Mouse (Mus musculus): Measurements from ENCODE around the gene Fam206a. TPM values are rescaled to one million over a fixed set of nuclear protein-coding genes. Genes with fewer than 3 reads are reported as not detected.

The Fam206a gene
- polyA plus RNA-seq, 1 experiment from 2014 or later = 9.7 TPM

DNA sequence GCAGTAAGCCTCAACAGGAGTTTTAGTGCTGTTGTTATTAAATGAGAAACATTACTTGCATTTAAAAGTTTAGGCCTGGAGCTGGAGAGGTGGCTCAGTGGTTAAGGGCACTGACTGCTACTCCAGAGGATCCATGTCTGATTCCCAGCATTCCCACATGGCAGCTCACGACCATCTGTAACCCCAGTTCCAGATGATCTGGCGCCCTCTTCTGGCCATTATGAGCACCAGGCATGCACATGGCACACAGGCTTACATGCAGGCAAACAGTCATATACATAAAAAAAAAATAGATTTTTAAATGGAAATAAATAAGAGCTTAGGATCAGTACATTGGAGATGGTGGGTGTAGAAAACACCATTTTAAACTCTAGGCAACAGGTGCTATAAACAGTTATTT is 41.8 kb downstream of the Fam206a start:
- DNase-seq (ENCODE audit: low spot score) = no peak

DNA sequence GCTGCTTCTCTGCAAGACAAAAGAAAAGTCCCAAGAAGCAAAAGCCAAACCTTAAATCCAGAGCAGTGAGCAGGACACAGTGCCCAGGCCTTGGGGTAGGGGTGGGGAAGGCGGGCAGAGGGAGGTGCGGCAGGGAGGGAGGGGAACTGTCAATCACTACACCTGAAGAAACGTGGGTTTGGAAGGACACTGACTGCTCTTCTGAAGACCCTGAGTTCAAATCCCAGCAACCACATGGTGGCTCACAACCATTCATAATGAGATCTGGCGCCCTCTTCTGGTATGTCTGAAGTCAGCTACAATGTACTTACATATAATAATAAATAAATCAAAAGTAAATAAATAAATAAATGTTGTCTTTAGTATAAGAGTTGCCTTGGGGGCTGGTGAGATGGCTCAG is 42.8 kb downstream of the Fam206a start:
- DNase-seq (ENCODE audit: low spot score) = no peak

DNA sequence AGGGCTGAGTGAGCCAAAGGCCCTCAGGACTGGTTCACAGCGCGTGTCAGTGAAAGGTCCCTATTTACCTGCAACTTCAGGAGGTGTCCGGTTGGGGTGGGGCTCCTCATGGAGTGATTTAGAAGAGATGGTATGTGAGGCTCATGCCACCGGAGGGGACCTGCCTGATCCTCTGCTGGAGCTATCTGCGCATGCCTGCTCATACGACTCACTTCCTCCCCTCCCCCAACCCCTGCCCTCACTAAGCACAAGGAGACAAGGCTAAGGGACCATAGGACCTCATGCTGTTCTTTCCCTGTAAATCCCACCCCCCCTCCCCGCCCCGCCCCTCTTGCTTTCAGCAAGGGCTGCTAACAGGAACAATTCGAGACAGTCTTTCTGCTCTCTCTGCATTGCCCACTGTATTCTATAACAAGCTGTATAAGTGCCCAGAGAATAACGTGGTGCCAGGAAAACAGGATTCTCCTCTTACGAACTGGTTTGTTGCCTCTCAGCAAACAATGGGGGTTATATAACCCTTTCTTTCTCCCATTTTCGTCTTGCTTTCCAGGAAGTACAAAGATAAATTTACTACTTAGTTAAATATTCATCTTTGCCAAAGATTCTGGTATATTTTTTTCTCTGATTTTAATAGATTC is 43.9 kb downstream of the Fam206a start:
- DNase-seq (ENCODE audit: low spot score) = no peak

DNA sequence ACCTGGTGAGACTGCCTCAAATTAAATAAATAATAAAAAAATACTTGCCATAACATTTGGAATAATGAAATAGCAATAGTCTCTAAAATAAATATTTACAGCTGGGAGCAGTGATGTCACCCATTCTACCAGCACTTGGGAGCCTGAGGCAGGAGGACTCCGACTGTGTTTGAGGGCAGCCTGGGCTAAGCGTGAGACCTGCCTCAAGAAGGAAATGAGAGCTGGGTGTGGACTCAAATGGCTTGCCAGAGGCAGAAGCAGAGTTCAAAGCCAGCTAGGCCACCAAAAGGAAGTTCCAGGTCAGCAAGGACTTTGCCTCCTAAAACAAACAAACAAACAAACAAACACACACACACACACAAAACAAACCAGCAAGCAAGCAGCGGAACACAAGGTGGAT is 45.3 kb downstream of the Fam206a start:
- no peak for DNase-seq (ENCODE audit: low spot score)

DNA sequence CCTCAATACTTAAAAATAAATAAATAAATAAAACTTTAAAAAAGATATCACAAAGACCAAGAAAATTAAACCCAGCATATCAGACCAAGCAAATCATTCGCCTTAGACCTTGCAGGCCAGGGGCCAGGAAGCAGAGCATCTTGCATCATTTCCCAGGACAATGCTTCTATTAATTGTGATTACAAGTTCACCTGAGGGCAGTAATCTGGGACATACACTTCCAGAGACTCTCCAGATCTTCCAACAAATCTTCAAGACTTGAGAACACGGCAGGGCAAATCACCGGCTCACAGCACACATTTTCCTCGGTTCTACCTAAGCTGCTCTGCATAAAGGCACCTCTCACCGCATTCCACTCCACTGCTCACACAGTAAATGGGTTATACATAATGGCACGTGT is 45.9 kb downstream of the Fam206a start:
- no peak for DNase-seq (ENCODE audit: low spot score)

DNA sequence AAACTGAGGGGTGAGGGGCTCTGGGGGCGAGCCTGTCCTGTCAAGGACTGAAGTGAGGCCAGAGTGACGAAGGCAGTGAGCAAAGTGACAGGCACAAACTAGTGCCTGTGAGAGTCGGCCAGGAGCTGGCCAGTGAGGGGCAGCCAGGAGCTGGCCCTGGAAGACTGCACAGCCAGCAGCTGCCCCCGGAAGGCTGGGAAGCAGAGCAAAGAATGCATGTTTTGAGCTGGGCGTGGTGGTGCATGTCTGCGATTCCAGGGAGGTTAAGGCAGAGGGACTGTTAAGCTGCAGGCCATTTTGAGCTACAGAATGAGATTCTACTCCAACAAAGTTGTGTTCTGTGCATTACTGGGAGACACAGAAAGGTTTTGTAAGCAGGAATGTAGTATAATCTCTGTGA is 48.6 kb downstream of the Fam206a start:
- no peak for DNase-seq (ENCODE audit: low spot score)

DNA sequence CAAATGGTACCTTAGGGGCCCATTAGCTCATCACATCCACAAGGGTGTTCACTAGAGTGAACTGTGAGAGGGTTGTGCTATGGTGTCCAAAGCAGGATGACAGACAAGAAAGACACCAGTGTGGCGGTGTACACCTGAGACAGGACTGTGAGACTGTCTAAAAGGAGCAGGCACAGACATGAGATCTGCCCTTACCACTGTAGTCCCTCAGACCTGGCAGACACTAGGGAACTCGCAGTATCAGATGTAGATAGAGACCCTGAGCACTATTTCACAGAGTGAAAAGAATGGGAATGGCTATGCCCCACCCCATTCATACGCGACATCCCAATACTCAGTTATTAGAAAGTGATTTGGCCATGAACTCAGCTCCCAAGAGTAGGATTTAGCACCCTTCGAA is 53.8 kb downstream of the Fam206a start:
- DNase-seq (ENCODE audit: low spot score) = no peak

DNA sequence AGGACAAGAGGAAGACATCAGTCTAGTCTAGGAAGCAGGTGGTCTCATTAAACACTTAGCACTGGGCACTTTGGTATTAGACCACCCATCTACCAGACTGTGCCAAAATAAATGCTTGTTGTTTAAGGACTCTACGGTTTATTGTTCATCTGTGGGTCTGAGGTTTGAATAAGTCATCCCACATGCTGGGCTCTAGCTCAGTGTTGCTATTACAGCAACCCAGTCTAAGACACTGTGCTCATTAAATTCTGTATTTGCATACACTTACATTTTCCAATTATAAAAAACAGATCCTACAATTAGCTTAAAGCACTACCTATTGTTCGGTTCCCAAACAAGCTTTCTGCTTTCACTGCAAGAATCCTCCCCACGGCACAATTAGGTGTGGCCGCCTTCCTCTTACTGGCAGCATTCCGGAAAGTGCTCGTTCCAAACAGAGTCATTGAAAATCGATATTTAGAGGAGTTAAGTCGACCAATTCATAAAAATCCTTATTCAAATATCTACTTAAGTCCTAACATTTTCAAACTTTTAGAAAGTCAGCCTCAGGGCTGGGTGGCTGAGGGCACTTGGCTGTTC is 54.3 kb downstream of the Fam206a start:
- DNase-seq (ENCODE audit: low spot score) = no peak

DNA sequence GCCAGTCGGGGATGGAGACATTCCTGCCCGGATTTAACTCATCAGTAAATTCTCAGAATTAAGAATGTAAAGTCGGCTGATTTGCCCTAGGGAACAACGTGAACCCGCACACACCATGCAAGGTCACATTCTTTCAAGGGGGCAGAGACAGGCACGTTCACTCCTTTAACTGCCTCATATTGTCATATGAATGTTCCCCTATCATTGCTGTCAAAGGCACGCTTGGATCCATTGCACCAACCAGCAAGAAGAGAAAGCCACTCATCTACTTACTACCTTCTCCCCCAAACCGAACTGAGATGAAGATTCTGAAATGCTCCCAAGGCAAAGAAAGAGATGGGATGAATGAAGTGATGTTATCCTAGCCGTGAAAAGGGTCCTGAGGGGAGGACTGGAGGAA is 56.6 kb downstream of the Fam206a start:
- no peak for DNase-seq (ENCODE audit: low spot score)

Other genes starting within 250 kb of the Fam206a start
- gene Gm26657, start 62.3 kb upstream of the Fam206a start, polyA plus RNA-seq (2015; fragmentation: Nextera tagmentation; extraction: Ambion mirVana) = not detected in 2 replicates
- not detected in 2 replicates for gene Actl7b, start 60.9 kb upstream of the Fam206a start, polyA plus RNA-seq (2015; fragmentation: Nextera tagmentation; extraction: Ambion mirVana)
- gene Actl7a, start 58.9 kb upstream of the Fam206a start, polyA plus RNA-seq (2015; fragmentation: Nextera tagmentation; extraction: Ambion mirVana) = not detected in 2 replicates
- gene Elp1, start within 50 bp of the Fam206a start, polyA plus RNA-seq (2015; fragmentation: Nextera tagmentation; extraction: Ambion mirVana) = 22.7 and 24.3 TPM in 2 replicates
- gene Ctnnal1, start 62.8 kb downstream of the Fam206a start, polyA plus RNA-seq (2015; fragmentation: Nextera tagmentation; extraction: Ambion mirVana) = 5.0 and 5.4 TPM in 2 replicates
- 4.0 and 6.0 TPM in 2 replicates for gene Tmem245, start 145.1 kb downstream of the Fam206a start, polyA plus RNA-seq (2015; fragmentation: Nextera tagmentation; extraction: Ambion mirVana)
- gene Frrs1l, start 188.0 kb downstream of the Fam206a start, polyA plus RNA-seq (2015; fragmentation: Nextera tagmentation; extraction: Ambion mirVana) = 0.04 TPM in 1 of 2 replicates, not detected in the other

Measured in thymus, postnatal 0 days (tissue).